Mouse (Mus musculus): ENCODE measurements around the gene Anxa10.

DNA sequence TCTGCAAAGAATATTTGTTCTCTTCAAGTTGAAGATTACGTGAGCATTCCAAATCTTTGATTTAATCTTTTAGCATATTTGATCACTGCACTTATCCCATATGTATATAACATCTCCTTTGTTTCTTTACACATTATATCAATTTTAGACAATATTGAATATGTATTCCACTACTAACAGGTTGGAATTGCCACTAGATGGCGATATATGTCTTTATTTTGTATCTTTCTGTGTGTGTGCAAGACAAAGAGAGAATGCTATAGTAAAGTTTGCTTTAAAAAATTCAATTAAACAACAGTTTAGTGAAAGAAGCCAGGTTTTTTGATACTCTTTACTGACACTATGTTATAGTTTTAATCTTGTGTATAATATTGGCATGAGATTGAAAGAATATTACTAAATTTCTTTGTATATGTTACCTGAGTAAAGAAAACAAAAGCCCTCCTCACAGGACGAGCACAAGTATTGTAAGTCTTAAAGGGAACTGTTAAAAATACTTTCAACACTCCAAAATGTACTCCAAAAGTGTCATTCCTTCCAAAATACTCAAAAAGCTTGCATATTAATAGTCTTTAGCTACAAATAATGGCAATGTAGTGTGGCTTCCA, 42.7 kb downstream of the Anxa10 start:
- TF ChIP-seq CTCF (IDR thresholded peaks at IDR 0.05; ENCODE audit: low read depth, low read length) = peak; percentile 54
- no peak for TF ChIP-seq POLR2A (IDR thresholded peaks at IDR 0.05; ENCODE audit: extremely low read depth, insufficient read depth, low read length)
